Comparison of ENCODE assay signal across 27 mouse cellular contexts in the genomic region with DNA sequence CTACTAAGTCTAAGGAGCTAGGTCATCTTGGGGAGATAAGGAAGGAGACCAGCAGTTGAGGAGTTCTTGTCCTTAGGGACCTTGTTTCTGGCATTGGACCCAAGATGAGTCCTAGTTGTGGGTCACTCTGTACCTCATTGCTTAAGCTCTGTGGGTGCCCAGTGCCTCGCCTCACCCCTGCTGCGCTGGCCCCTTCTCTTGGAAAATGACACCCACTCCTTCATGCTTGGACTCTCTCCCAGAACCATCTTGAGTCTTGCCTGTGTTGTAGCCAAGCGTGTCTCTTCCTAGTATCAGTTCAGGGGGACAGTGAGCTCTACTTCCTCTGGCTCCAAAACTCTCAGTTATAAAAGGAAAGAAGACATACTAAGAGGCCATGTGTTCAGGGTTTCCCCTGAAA. TPM values are rescaled to one million over a fixed set of nuclear protein-coding genes. Genes with fewer than 3 reads are reported as not detected.
DNase-seq lines count a peak whose midpoint lies in the region; ATAC-seq and TF ChIP-seq lines count a peak whose summit lies in the region.
"Had no signal": no experiment of that assay in that cellular context is flagged by ENCODE, and none has a peak within 500 bp of the region (broad histone marks: within the 10 kb centered on the region; RNA-seq: fewer than 3 reads in every experiment).

No protein-coding gene starts in this region.

- 0 out of 2 replicates have a peak overlapping the region, but pooled peaks have one; percentile 15 for H3K27ac ChIP-seq in kidney, embryonic 15.5 days
- H3K27ac ChIP-seq in macrophage = peak overlapping the region; percentile 98
- no peak overlapping the region for H3K27ac ChIP-seq in cerebellum, adult 2 months (ENCODE audit: insufficient read depth, low read length)
- H3K27ac ChIP-seq: embryonic facial prominence, embryonic 12.5 days; kidney, postnatal 0 days; limb, embryonic 12.5 days; liver, embryonic 14.5 days had no signal

- no peaks in the 10 kb centered on the region for H3K27me3 ChIP-seq in kidney, embryonic 15.5 days
- H3K27me3 ChIP-seq in cerebellum, adult 2 months (ENCODE audit: control insufficient read depth, insufficient read depth, low read length) = no peaks in the 10 kb centered on the region
- H3K27me3 ChIP-seq: embryonic facial prominence, embryonic 12.5 days; limb, embryonic 12.5 days had no signal

- H3K79me2 ChIP-seq in macrophage (ENCODE audit: inconsistent target) = no peaks in the 10 kb centered on the region

- no peaks in the 10 kb centered on the region for H3K9me3 ChIP-seq in kidney, embryonic 15.5 days (replicated peaks)
- H3K9me3 ChIP-seq: embryonic facial prominence, embryonic 12.5 days had no signal

- no peaks in the 10 kb centered on the region for H3K4me1 ChIP-seq in kidney, embryonic 15.5 days
- H3K4me1 ChIP-seq in cerebellum, adult 2 months (ENCODE audit: control insufficient read depth, insufficient read depth, low read length) = no peaks in the 10 kb centered on the region
- H3K4me1 ChIP-seq: embryonic facial prominence, embryonic 12.5 days; limb, embryonic 12.5 days had no signal

- DNase-seq in frontal cortex, postnatal 36 days (ENCODE audit: low spot score in 2 of 2) = peak; percentile 9 to 26
- no peak for DNase-seq in frontal cortex, postnatal 25 days (ENCODE audit: low spot score in 2 of 2)
- DNase-seq in kidney, postnatal 14 days = no peak
- peak; percentile 51 for DNase-seq in brain, adult 2 months (ENCODE audit: low read depth, low spot score)
- no peak for DNase-seq in cerebellum, adult 2 months
- DNase-seq: cerebellum, adult 11-12 months; forebrain, postnatal 0 days; lung, postnatal 14 days; retina, postnatal 1 day; right cerebral cortex, postnatal 4 days; thymus, postnatal 36 days had no signal

- TF ChIP-seq POLR2A in cerebellum, adult 2 months (IDR thresholded peaks at IDR 0.05; ENCODE audit: borderline replicate concordance, insufficient read depth, low read length) = no peak

- TF ChIP-seq CTCF in cerebellum, adult 2 months (IDR thresholded peaks at IDR 0.05; ENCODE audit: borderline replicate concordance, insufficient read depth, low read depth, low read length) = no peak

- ATAC-seq in kidney, embryonic 15.5 days (replicated peaks; ENCODE audit: low FRiP score) = no peak
- no peak for ATAC-seq in erythroid progenitor cell, adult 5-6 weeks (replicated peaks; ENCODE audit: low FRiP score, poor library complexity, severe bottlenecking)
- ATAC-seq: forebrain, postnatal 0 days; inflammation-experienced regulatory T-cells, adult 6 months; midbrain, embryonic 16.5 days had no signal

- H3K4me3 ChIP-seq in kidney, embryonic 15.5 days (replicated peaks) = no peak overlapping the region
- no peak overlapping the region for H3K4me3 ChIP-seq in macrophage (ENCODE audit: inconsistent target)
- H3K4me3 ChIP-seq in cerebellum, adult 2 months (replicated peaks; ENCODE audit: insufficient read depth, low read depth, low read length) = no peak overlapping the region
- H3K4me3 ChIP-seq: embryonic facial prominence, embryonic 12.5 days; limb, embryonic 12.5 days had no signal

- no peak overlapping the region for H3K9ac ChIP-seq in kidney, embryonic 15.5 days
- H3K9ac ChIP-seq: embryonic facial prominence, embryonic 12.5 days; forebrain, postnatal 0 days; limb, embryonic 12.5 days; liver, embryonic 14.5 days had no signal

- no peaks in the 10 kb centered on the region for H3K36me3 ChIP-seq in kidney, embryonic 15.5 days
- H3K36me3 ChIP-seq in macrophage (ENCODE audit: inconsistent target) = no peaks in the 10 kb centered on the region
- H3K36me3 ChIP-seq: embryonic facial prominence, embryonic 12.5 days; limb, embryonic 12.5 days had no signal

- H3K4me2 ChIP-seq in kidney, embryonic 15.5 days = no peak overlapping the region
- H3K4me2 ChIP-seq: embryonic facial prominence, embryonic 12.5 days; limb, embryonic 12.5 days had no signal

- 82% methylated on average over 3 of the region's 3 CpGs for WGBS in kidney, embryonic 15.5 days
- WGBS in macrophage (ENCODE audit: missing documents) = 81% methylated on average over 3 of the region's 3 CpGs
- 58% methylated on average over 3 of the region's 3 CpGs for WGBS in cerebellum, adult 2 months

RNA-seq across cellular contexts. Expression of a gene that starts 15.9 kb away (rescaled TPM):
- 0.82 and 0.88 TPM in 2 replicates for polyA plus RNA-seq in kidney, embryonic 15.5 days (2015; fragmentation: Nextera tagmentation; extraction: Ambion mirVana)
- 1 to 10 TPM in 6 of 26 experiments, under 1 TPM in 2, not detected in 18; 0.70 to 5.4 (median 1.9) TPM for total RNA-seq in macrophage (2018; cell fraction: chromatin; rRNA removed)
- total RNA-seq in macrophage (2018; cell fraction: cytosol; rRNA removed) = 1 to 10 TPM in 15 of 26 experiments, under 1 TPM in 11; 0.29 to 3.8 (median 1.6) TPM
- 1 to 10 TPM in 19 of 26 experiments, under 1 TPM in 3, not detected in 4; 0.46 to 4.2 (median 1.5) TPM for total RNA-seq in macrophage (2018; cell fraction: nucleus; rRNA removed)
- 2.7 to 4.1 TPM in 2 of 3 replicates, not detected in the other for polyA plus RNA-seq in macrophage (2018)
- total RNA-seq in erythroid progenitor cell, adult 5-6 weeks (2015; ENCODE audit: low replicate concordance) = not detected in 2 replicates
- total RNA-seq in erythroid progenitor cell, adult 5-6 weeks (2017; ENCODE audit: low replicate concordance) = not detected in 2 replicates
- polyA plus RNA-seq in cerebellum, adult 2 months (2012; rRNA removed) = 0.54 TPM in 2 replicates
- total RNA-seq: adrenal gland, adult 18-20 months; common myeloid progenitor, adult 5-6 weeks; layer of hippocampus, postnatal 10 days; megakaryocyte-erythroid progenitor cell, adult 5-6 weeks had no signal
- polyA plus RNA-seq: hindbrain, embryonic 11.5 days had no signal

RNA-seq across cellular contexts. Expression of a gene that starts 25.3 kb away (rescaled TPM):
- 0.35 and 0.40 TPM in 2 replicates for polyA plus RNA-seq in kidney, embryonic 15.5 days (2015; fragmentation: Nextera tagmentation; extraction: Ambion mirVana)
- not detected for total RNA-seq in macrophage (2018; cell fraction: chromatin; rRNA removed)
- not detected for total RNA-seq in macrophage (2018; cell fraction: cytosol; rRNA removed)
- total RNA-seq in macrophage (2018; cell fraction: nucleus; rRNA removed) = not detected
- polyA plus RNA-seq in macrophage (2018) = not detected in 3 replicates
- not detected in 2 replicates for total RNA-seq in erythroid progenitor cell, adult 5-6 weeks (2015; ENCODE audit: low replicate concordance)
- not detected in 2 replicates for total RNA-seq in erythroid progenitor cell, adult 5-6 weeks (2017; ENCODE audit: low replicate concordance)
- polyA plus RNA-seq in cerebellum, adult 2 months (2012; rRNA removed) = 0.30 TPM in 1 of 2 replicates, not detected in the other
- total RNA-seq: adrenal gland, adult 18-20 months; common myeloid progenitor, adult 5-6 weeks; forebrain, postnatal 0 days; layer of hippocampus, postnatal 10 days; megakaryocyte-erythroid progenitor cell, adult 5-6 weeks; MEL had no signal
- polyA plus RNA-seq: inflammation-experienced regulatory T-cells, adult 6 months; midbrain, embryonic 16.5 days had no signal

RNA-seq across cellular contexts. Expression of a gene that starts 29.4 kb away (rescaled TPM):
- polyA plus RNA-seq in kidney, embryonic 15.5 days (2015; fragmentation: Nextera tagmentation; extraction: Ambion mirVana) = 6.0 and 6.9 TPM in 2 replicates
- 100 to 1,000 TPM in 19 of 26 experiments, 10 to 100 TPM in 7; 38.5 to 511 (median 181) TPM for total RNA-seq in macrophage (2018; cell fraction: chromatin; rRNA removed)
- 100 to 1,000 TPM in 21 of 26 experiments, 10 to 100 TPM in 5; 78.1 to 341 (median 209) TPM for total RNA-seq in macrophage (2018; cell fraction: cytosol; rRNA removed)
- 100 to 1,000 TPM in 24 of 26 experiments, 10 to 100 TPM in 2; 63.6 to 577 (median 286) TPM for total RNA-seq in macrophage (2018; cell fraction: nucleus; rRNA removed)
- polyA plus RNA-seq in macrophage (2018) = 84.4 to 133 TPM (median 111 TPM) in 3 replicates
- total RNA-seq in erythroid progenitor cell, adult 5-6 weeks (2015; ENCODE audit: low replicate concordance) = not detected in 2 replicates
- total RNA-seq in erythroid progenitor cell, adult 5-6 weeks (2017; ENCODE audit: low replicate concordance) = not detected in 2 replicates
- 1.8 and 2.6 TPM in 2 replicates for polyA plus RNA-seq in cerebellum, adult 2 months (2012; rRNA removed)
- total RNA-seq: common myeloid progenitor, adult 5-6 weeks; megakaryocyte-erythroid progenitor cell, adult 5-6 weeks; MEL had no signal

RNA-seq across cellular contexts. Expression of a gene that starts 29.9 kb away (rescaled TPM):
- 0.91 and 1.1 TPM in 2 replicates for polyA plus RNA-seq in kidney, embryonic 15.5 days (2015; fragmentation: Nextera tagmentation; extraction: Ambion mirVana)
- not detected for total RNA-seq in macrophage (2018; cell fraction: chromatin; rRNA removed)
- not detected for total RNA-seq in macrophage (2018; cell fraction: cytosol; rRNA removed)
- total RNA-seq in macrophage (2018; cell fraction: nucleus; rRNA removed) = not detected
- polyA plus RNA-seq in macrophage (2018) = not detected in 3 replicates
- not detected in 2 replicates for total RNA-seq in erythroid progenitor cell, adult 5-6 weeks (2015; ENCODE audit: low replicate concordance)
- total RNA-seq in erythroid progenitor cell, adult 5-6 weeks (2017; ENCODE audit: low replicate concordance) = not detected in 2 replicates
- 0.11 TPM in 1 of 2 replicates, not detected in the other for polyA plus RNA-seq in cerebellum, adult 2 months (2012; rRNA removed)
- total RNA-seq: adrenal gland, adult 18-20 months; common myeloid progenitor, adult 5-6 weeks; forebrain, postnatal 0 days; layer of hippocampus, postnatal 10 days; megakaryocyte-erythroid progenitor cell, adult 5-6 weeks; MEL had no signal
- polyA plus RNA-seq: brain, embryonic 14.5 days; inflammation-experienced regulatory T-cells, adult 6 months; midbrain, embryonic 16.5 days had no signal

RNA-seq across cellular contexts. Expression of a gene that starts 29.9 kb away (rescaled TPM):
- 0.63 and 0.66 TPM in 2 replicates for polyA plus RNA-seq in kidney, embryonic 15.5 days (2015; fragmentation: Nextera tagmentation; extraction: Ambion mirVana)
- 10 to 100 TPM; 15.3 to 70.9 (median 30.3) TPM for total RNA-seq in macrophage (2018; cell fraction: chromatin; rRNA removed)
- total RNA-seq in macrophage (2018; cell fraction: cytosol; rRNA removed) = 1 to 10 TPM; 2.5 to 9.7 (median 5.3) TPM
- 10 to 100 TPM in 25 of 26 experiments, 1 to 10 TPM in 1; 9.8 to 55.7 (median 28.5) TPM for total RNA-seq in macrophage (2018; cell fraction: nucleus; rRNA removed)
- polyA plus RNA-seq in macrophage (2018) = 2.4 to 5.2 TPM (median 4.4 TPM) in 3 replicates
- total RNA-seq in erythroid progenitor cell, adult 5-6 weeks (2015; ENCODE audit: low replicate concordance) = not detected in 2 replicates
- not detected in 2 replicates for total RNA-seq in erythroid progenitor cell, adult 5-6 weeks (2017; ENCODE audit: low replicate concordance)
- polyA plus RNA-seq in cerebellum, adult 2 months (2012; rRNA removed) = 0.21 and 0.25 TPM in 2 replicates
- total RNA-seq: common myeloid progenitor, adult 5-6 weeks; MEL had no signal
- polyA plus RNA-seq: inflammation-experienced regulatory T-cells, adult 6 months had no signal

Comparison
In these comparisons a context has a peak if more than half of its experiments do, and no peak if none do; other contexts are left out.
1. DNase-seq: peak in frontal cortex, postnatal 36 days (2 of 2) and brain, adult 2 months (single experiment); none in frontal cortex, postnatal 25 days (0 of 2), kidney, postnatal 14 days (single experiment) and cerebellum, adult 2 months (0 of 2).
2. RNA of a gene that starts 29.4 kb away (polyA plus RNA-seq): 84.4 to 133 TPM in macrophage; 6.0 to 6.9 TPM in kidney, embryonic 15.5 days and 1.8 to 2.6 TPM in cerebellum, adult 2 months; every median in the first group is over 10 times any median in the second.